Mouse (Mus musculus): ENCODE data around the gene Faap20. TPM values are rescaled to one million over a fixed set of nuclear protein-coding genes. Genes with fewer than 3 reads are reported as not detected.

The Faap20 gene
- polyA plus RNA-seq, 1 experiment from 2014 or later = 70.4 TPM

DNA sequence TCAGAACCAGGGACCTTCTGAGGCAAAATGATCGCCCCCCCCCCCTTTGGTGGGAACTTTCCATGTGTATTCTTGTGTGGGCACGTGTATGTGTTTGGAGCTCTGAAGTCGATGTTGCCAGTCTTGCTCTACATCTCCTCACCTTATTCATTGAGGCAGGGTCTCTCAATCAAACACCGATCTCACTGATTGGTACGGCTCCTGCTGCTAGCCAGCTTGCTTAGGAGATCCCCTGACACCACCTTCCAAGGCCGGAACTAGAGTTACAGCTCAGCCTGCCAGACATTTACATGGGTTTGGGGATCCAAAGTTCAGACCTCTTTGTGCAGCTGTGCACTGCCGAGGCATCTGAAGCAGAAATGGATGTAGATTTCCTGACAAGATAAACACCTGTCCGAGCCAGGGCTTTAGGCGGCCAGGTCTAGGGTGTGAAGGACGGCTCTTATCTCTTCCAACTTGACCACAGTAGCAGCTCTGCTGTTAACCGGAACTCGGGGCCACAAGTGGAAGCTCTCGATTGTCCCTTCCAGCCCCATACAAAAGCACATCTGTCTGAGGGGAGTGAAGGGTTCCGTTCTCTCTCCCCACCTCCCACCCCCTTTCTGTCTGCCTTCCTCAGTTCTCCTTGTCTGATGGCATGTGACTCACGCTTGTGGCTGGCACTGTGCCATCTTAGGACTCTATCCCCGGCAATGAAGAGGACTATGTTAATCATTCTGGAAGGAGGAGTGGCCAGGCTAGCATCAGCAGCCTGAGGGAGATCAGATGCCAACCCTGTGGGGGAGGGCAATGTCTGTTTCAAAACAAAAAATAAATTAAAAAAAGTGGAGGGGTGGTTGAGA lies 30.5 kb downstream of the Faap20 start:
- Histone ChIP-seq H3K9ac (ENCODE audit: low read depth, low read length) (no peak overlapping the region), H3K36me3 (ENCODE audit: control insufficient read depth, insufficient read depth, low read length) (no peaks in the 10 kb centered on the region), H3K27me3 (replicated peaks; ENCODE audit: control insufficient read depth, insufficient read depth, low read length) (no peaks in the 10 kb centered on the region), H3K4me2 (ENCODE audit: low read depth, low read length) (no peak overlapping the region), H3K4me1 (ENCODE audit: control insufficient read depth, insufficient read depth, low read length) (peaks cover 33% of the 10 kb centered on the region), H3K9me3 (ENCODE audit: control insufficient read depth, low read length) (no peaks in the 10 kb centered on the region), H3K27ac (ENCODE audit: low read length) (no peak overlapping the region), H3K4me3 (ENCODE audit: low read length) (no peak overlapping the region)
- ATAC-seq = peak; percentile 78
- WGBS = 54% methylated on average over 16 of the region's 16 CpGs

DNA sequence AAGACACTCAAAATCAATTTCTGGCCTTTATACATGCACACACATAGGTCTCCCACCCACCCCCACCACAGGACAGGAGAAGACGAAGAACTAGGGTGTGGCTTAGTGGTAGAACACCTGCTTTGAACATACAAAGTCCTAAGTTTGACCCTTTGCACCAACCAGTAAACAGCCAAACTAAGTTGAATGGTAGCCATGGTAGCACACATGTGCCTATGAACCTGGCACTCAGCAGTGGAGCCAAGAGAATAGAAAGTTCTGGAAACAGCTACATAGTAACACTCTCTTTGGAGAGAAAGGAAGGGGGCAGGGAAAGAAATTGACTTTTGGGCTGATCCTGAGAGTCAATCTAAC lies 31.1 kb downstream of the Faap20 start:
- Histone ChIP-seq H3K27ac (ENCODE audit: low read length) (no peak overlapping the region), H3K36me3 (ENCODE audit: control insufficient read depth, insufficient read depth, low read length) (no peaks in the 10 kb centered on the region), H3K9me3 (ENCODE audit: control insufficient read depth, low read length) (no peaks in the 10 kb centered on the region), H3K4me3 (ENCODE audit: low read length) (no peak overlapping the region), H3K9ac (ENCODE audit: low read depth, low read length) (no peak overlapping the region), H3K4me2 (ENCODE audit: low read depth, low read length) (no peak overlapping the region), H3K4me1 (ENCODE audit: control insufficient read depth, insufficient read depth, low read length) (peaks cover 33% of the 10 kb centered on the region), H3K27me3 (replicated peaks; ENCODE audit: control insufficient read depth, insufficient read depth, low read length) (no peaks in the 10 kb centered on the region)
- WGBS = 63% methylated on average over 1 of the region's 1 CpGs
- peak; percentile 47 for ATAC-seq

DNA sequence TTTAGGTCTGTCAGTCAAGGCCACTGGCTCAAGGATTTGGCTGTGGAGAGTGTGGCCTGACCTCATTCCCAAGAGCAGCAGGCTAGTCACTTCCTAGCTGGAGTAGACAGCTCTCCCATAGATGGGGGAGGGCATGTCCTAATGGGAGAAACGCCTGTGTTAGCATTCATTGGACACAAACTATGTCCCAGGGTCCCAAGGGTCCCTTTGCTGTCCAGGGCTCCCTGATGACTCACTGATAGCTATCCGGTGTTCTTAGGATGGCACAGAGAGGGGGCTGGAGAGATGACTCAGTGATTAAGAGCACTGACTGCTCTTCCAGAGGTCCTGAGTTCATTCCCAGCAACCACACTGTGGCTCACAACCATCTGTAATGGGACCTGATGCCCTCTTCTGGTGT lies 31.6 kb downstream of the Faap20 start:
- no peak; the same call in 1 of the 2 replicates for ATAC-seq
- Histone ChIP-seq H3K27me3 (replicated peaks; ENCODE audit: control insufficient read depth, insufficient read depth, low read length) (no peaks in the 10 kb centered on the region), H3K27ac (ENCODE audit: low read length) (no peak overlapping the region), H3K9ac (ENCODE audit: low read depth, low read length) (no peak overlapping the region), H3K9me3 (ENCODE audit: control insufficient read depth, low read length) (no peaks in the 10 kb centered on the region), H3K4me3 (ENCODE audit: low read length) (no peak overlapping the region), H3K36me3 (ENCODE audit: control insufficient read depth, insufficient read depth, low read length) (no peaks in the 10 kb centered on the region), H3K4me2 (ENCODE audit: low read depth, low read length) (no peak overlapping the region), H3K4me1 (ENCODE audit: control insufficient read depth, insufficient read depth, low read length) (peaks cover 33% of the 10 kb centered on the region)
- 69% methylated on average over 2 of the region's 2 CpGs for WGBS

DNA sequence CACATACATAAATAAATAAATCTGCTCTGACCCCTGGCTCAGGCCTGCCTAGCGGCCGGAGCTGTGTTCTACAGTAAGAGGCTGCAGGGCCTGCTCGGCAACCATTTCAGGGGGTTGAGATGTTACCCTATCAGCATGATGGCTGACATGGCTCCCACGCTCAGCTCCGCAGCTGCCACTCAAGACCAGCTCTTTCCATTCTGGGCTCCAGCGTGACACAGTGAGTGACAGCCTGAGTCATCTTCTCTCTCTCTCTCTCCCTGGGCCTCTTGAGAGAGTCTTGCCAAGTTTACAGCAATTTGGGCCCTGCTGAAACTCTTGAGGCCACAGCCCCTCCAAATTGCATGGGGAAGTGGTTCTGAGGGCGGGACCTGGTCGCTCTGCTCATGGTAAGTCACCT lies 32.0 kb downstream of the Faap20 start:
- H3K27ac ChIP-seq (ENCODE audit: low read length) = peak overlapping the region; percentile 62; the same call in 1 of the 2 replicates
- no peaks in the 10 kb centered on the region for H3K9me3 ChIP-seq (ENCODE audit: control insufficient read depth, low read length)
- H3K4me1 ChIP-seq (ENCODE audit: control insufficient read depth, insufficient read depth, low read length) = peaks cover 33% of the 10 kb centered on the region
- no peak overlapping the region for H3K4me3 ChIP-seq (ENCODE audit: low read length)
- H3K36me3 ChIP-seq (ENCODE audit: control insufficient read depth, insufficient read depth, low read length) = no peaks in the 10 kb centered on the region
- H3K27me3 ChIP-seq (replicated peaks; ENCODE audit: control insufficient read depth, insufficient read depth, low read length) = no peaks in the 10 kb centered on the region
- ATAC-seq = no peak
- no peak overlapping the region for H3K4me2 ChIP-seq (ENCODE audit: low read depth, low read length)
- H3K9ac ChIP-seq (ENCODE audit: low read depth, low read length) = no peak overlapping the region
- 87% methylated on average over 8 of the region's 8 CpGs for WGBS

GRCm38 (mm10) chr4:155282231-155282630 lies 32.6 kb downstream of the Faap20 start:
- H3K9ac ChIP-seq (ENCODE audit: low read depth, low read length) = 0 out of 2 replicates have a peak overlapping the region, but pooled peaks have one; percentile 17
- 48% methylated on average over 6 of the region's 6 CpGs for WGBS

DNA sequence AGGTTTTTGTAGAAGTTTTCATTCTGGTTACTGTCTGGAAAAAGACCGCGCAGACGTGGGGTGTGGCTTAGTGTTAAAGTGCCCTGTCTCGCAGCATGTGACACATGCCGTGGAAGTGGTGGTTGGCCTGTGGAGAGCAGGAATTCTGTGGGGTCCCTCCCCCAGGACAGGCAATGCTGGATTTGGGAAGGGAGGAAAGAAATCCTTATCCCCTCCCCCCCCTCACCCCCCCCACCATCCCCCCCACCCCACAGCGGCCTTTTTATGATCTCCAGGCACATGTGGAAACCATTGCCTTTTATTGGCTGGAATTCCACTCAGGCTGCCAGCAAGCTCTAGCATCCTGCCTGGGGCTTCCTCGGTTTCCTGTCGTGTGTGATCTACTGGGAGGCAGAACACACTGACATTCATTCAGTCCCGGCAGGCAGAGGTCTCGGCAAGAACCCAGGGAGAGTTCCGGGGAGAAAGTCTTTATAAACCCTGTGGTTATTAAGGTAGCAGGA lies 33.5 kb downstream of the Faap20 start:
- no peaks in the 10 kb centered on the region for H3K27me3 ChIP-seq (replicated peaks; ENCODE audit: control insufficient read depth, insufficient read depth, low read length)
- 25% methylated on average over 11 of the region's 11 CpGs for WGBS
- peak overlapping the region; percentile 13; the same call in 1 of the 2 replicates for H3K4me3 ChIP-seq (ENCODE audit: low read length)
- ATAC-seq = peak; percentile 41; the same call in 1 of the 2 replicates
- peaks cover 33% of the 10 kb centered on the region for H3K4me1 ChIP-seq (ENCODE audit: control insufficient read depth, insufficient read depth, low read length)
- H3K4me2 ChIP-seq (ENCODE audit: low read depth, low read length) = peak overlapping the region; percentile 11; the same call in 1 of the 2 replicates
- no peaks in the 10 kb centered on the region for H3K9me3 ChIP-seq (ENCODE audit: control insufficient read depth, low read length)
- H3K9ac ChIP-seq (ENCODE audit: low read depth, low read length) = 0 out of 2 replicates have a peak overlapping the region, but pooled peaks have one; percentile 17
- H3K36me3 ChIP-seq (ENCODE audit: control insufficient read depth, insufficient read depth, low read length) = no peaks in the 10 kb centered on the region
- peak overlapping the region; percentile 80 for H3K27ac ChIP-seq (ENCODE audit: low read length)

More at GRCm38 (mm10) chr4:155282231-155282630, 32.6 kb downstream of the Faap20 start:
- Histone ChIP-seq H3K27me3 (replicated peaks; ENCODE audit: control insufficient read depth, insufficient read depth, low read length) (no peaks in the 10 kb centered on the region), H3K9me3 (ENCODE audit: control insufficient read depth, low read length) (no peaks in the 10 kb centered on the region), H3K4me1 (ENCODE audit: control insufficient read depth, insufficient read depth, low read length) (peaks cover 33% of the 10 kb centered on the region), H3K36me3 (ENCODE audit: control insufficient read depth, insufficient read depth, low read length) (no peaks in the 10 kb centered on the region), H3K4me3 (ENCODE audit: low read length) (no peak overlapping the region), H3K4me2 (ENCODE audit: low read depth, low read length) (no peak overlapping the region), H3K27ac (ENCODE audit: low read length) (peak overlapping the region; percentile 62)
- no peak for ATAC-seq

DNA sequence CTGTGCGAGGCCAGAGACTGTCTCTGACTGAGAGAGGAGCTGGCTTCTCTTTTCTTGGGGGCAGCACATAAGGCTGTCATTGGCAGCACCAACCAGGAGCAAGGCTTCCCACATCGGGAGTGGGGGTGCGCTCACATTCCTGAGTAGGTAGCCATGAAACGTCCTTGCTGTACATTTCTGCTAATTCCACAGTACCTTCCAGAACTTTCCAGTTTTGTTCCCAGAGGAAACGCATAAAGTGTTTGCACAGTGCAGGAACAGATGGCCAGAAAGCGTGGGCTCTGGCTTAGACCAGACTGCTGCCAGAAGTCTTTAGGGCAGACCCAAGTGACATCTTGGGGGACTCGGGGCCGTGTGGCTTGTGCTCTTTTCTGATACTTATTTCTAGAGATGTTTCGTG lies 34.0 kb downstream of the Faap20 start:
- no peaks in the 10 kb centered on the region for H3K9me3 ChIP-seq (ENCODE audit: control insufficient read depth, low read length)
- H3K4me1 ChIP-seq (ENCODE audit: control insufficient read depth, insufficient read depth, low read length) = peaks cover 33% of the 10 kb centered on the region
- H3K4me3 ChIP-seq (ENCODE audit: low read length) = peak overlapping the region; percentile 13; the same call in 1 of the 2 replicates
- peak overlapping the region; percentile 80 for H3K27ac ChIP-seq (ENCODE audit: low read length)
- WGBS = 57% methylated on average over 9 of the region's 9 CpGs
- H3K27me3 ChIP-seq (replicated peaks; ENCODE audit: control insufficient read depth, insufficient read depth, low read length) = no peaks in the 10 kb centered on the region
- no peak for ATAC-seq
- no peak overlapping the region for H3K9ac ChIP-seq (ENCODE audit: low read depth, low read length)
- no peaks in the 10 kb centered on the region for H3K36me3 ChIP-seq (ENCODE audit: control insufficient read depth, insufficient read depth, low read length)
- H3K4me2 ChIP-seq (ENCODE audit: low read depth, low read length) = peak overlapping the region; percentile 10; the same call in 1 of the 2 replicates

- no peaks in the 10 kb centered on the region for H3K36me3 ChIP-seq (ENCODE audit: control insufficient read depth, insufficient read depth, low read length)
- H3K27me3 ChIP-seq (replicated peaks; ENCODE audit: control insufficient read depth, insufficient read depth, low read length) = no peaks in the 10 kb centered on the region
- H3K9me3 ChIP-seq (ENCODE audit: control insufficient read depth, low read length) = no peaks in the 10 kb centered on the region
- WGBS = 64% methylated on average over 15 of the region's 15 CpGs
- H3K4me2 ChIP-seq (ENCODE audit: low read depth, low read length) = no peak overlapping the region
- ATAC-seq = no peak
- H3K4me3 ChIP-seq (ENCODE audit: low read length) = no peak overlapping the region
- H3K27ac ChIP-seq (ENCODE audit: low read length) = no peak overlapping the region
- H3K4me1 ChIP-seq (ENCODE audit: control insufficient read depth, insufficient read depth, low read length) = peaks cover 33% of the 10 kb centered on the region
- H3K9ac ChIP-seq (ENCODE audit: low read depth, low read length) = no peak overlapping the region; the same call in 1 of the 2 replicates
These were observed 35.1 kb downstream of the Faap20 start for GRCm38 (mm10) chr4:155284521-155285379.

GRCm38 (mm10) chr4:155286090-155286489 lies 36.5 kb downstream of the Faap20 start:
- no peak overlapping the region for H3K4me3 ChIP-seq (ENCODE audit: low read length)
- ATAC-seq = no peak
- no peaks in the 10 kb centered on the region for H3K9me3 ChIP-seq (ENCODE audit: control insufficient read depth, low read length)
- 87% methylated on average over 4 of the region's 4 CpGs for WGBS
- no peak overlapping the region for H3K9ac ChIP-seq (ENCODE audit: low read depth, low read length)
- no peak overlapping the region for H3K27ac ChIP-seq (ENCODE audit: low read length)
- no peak overlapping the region for H3K4me2 ChIP-seq (ENCODE audit: low read depth, low read length)
- no peaks in the 10 kb centered on the region; the same call in 1 of the 2 replicates for H3K36me3 ChIP-seq (ENCODE audit: control insufficient read depth, insufficient read depth, low read length)
- peaks cover 24% of the 10 kb centered on the region for H3K4me1 ChIP-seq (ENCODE audit: control insufficient read depth, insufficient read depth, low read length)
- H3K27me3 ChIP-seq (replicated peaks; ENCODE audit: control insufficient read depth, insufficient read depth, low read length) = no peaks in the 10 kb centered on the region
